Mouse (Mus musculus) CH12.LX (cell line): Measurements from ENCODE around the gene Vrtn.

Source experiments
- BHLHE40 ChIP-seq: IDR thresholded peaks from 2 replicates; pipeline ENCODE4 v1.6.1; 2011; ENCODE audit warnings: mild to moderate bottlenecking, low read depth, low read length, improper control_type of control experiment
- RAD21 ChIP-seq: IDR thresholded peaks from 2 replicates; pipeline ENCODE4 v1.6.1; 2011; ENCODE audit warnings: low read depth, mild to moderate bottlenecking, low read length, improper control_type of control experiment, moderate library complexity

DNA sequence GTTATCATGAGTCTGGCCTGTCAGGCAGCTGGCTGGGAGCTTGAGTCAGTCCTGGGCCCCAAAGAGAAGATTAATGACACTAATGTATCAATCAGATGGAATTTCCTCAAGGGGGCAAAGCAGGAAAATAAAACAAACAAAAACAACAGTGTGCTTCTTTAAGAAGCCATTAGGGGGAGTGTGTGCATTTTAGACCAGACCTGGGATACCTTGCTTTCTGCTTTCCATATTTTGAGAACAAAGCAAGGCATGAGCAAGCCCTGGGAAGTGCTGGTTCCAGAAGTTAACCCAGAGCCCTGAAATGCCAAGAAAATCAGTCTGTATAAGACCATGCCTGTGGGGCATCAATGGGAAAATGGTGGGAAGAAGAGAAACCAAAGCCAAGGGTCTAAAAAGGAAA lies 19.8 kb upstream of the Vrtn start:
- TF ChIP-seq BHLHE40 (no peak), RAD21 (peak; percentile 30)
